Mouse (Mus musculus) C2C12 (cell line): ENCODE measurements at regions not wholly inside any gene's neighbourhood (a gene's known extent, or its start where the extent isn't known, plus 50 kb on each side); places are given as distances from the start of the nearest gene placed in this dataset.

Experiments
- CTCF ChIP-seq: IDR thresholded peaks from one replicate; pipeline ENCODE4 v1.5.1; 2011; ENCODE audit not compliant: control insufficient read depth, insufficient read depth, insufficient read length
- MAX ChIP-seq: IDR thresholded peaks from one replicate; pipeline ENCODE4 v1.6.1; 2011; ENCODE audit warnings: mild to moderate bottlenecking, control low read depth
- MYOD1 ChIP-seq: IDR thresholded peaks from one replicate; pipeline ENCODE4 v1.6.1; 2011; ENCODE audit warnings: low read depth; ENCODE audit not compliant: control insufficient read depth, insufficient read length

- TF ChIP-seq CTCF (no peak), MAX (no peak), MYOD1 (no peak)
Measured at GRCm38 (mm10) chr4:142450884-142451283, 211.7 kb upstream of the Kazn start.
